Mouse (Mus musculus) stomach, embryonic 16.5 days (tissue): ENCODE results near the gene Zfp787. TPM values are rescaled to one million over a fixed set of nuclear protein-coding genes. Genes with fewer than 3 reads are reported as not detected.
"Not testable (repeated sequence)": the region's sequence is repeated elsewhere in the genome, so short reads cannot be mapped to it uniquely, and the experiment has no call there.

Source experiments
- ATAC-seq: fragments of 200-750 bp; cut with Nextera tagmentation; 2 replicates; pipeline ENCODE4 v1.8.0; 2017; ENCODE audit warnings: moderate number of reproducible peaks, moderate TSS enrichment; ENCODE audit not compliant: insufficient read depth, low FRiP score
- H3K27ac ChIP-seq: fragments of 300-500 bp; sonication (generic); 2 replicates; pipeline ENCODE4 v1.5.1; 2014; ENCODE audit warnings: low read length
- H3K27me3 ChIP-seq: fragments of 300-500 bp; sonication (generic); 2 replicates; pipeline ENCODE4 v1.6.1; 2014; ENCODE audit warnings: low read length, control low read depth, mixed read lengths; ENCODE audit not compliant: control insufficient read depth, insufficient read depth
- H3K36me3 ChIP-seq: fragments of 300-500 bp; sonication (generic); 2 replicates; pipeline ENCODE4 v1.6.1; 2014; ENCODE audit warnings: low read length; ENCODE audit not compliant: control insufficient read depth, insufficient read depth
- H3K4me1 ChIP-seq: fragments of 300-500 bp; sonication (generic); 2 replicates; pipeline ENCODE4 v1.6.1; 2014; ENCODE audit warnings: low read length, control low read depth, mixed read lengths; ENCODE audit not compliant: control insufficient read depth, insufficient read depth
- H3K4me2 ChIP-seq: fragments of 300-500 bp; sonication (generic); 2 replicates; pipeline ENCODE4 v1.6.1; 2014; ENCODE audit warnings: low read depth, low read length, mixed read lengths
- H3K4me3 ChIP-seq: fragments of 300-500 bp; sonication (generic); replicated peaks from 2 replicates; pipeline ENCODE4 v1.5.1; 2014; ENCODE audit warnings: mild to moderate bottlenecking, low read length
- H3K9ac ChIP-seq: fragments of 300-500 bp; sonication (generic); 2 replicates; pipeline ENCODE4 v1.6.1; 2014; ENCODE audit warnings: low read length
- H3K9me3 ChIP-seq: fragments of 300-500 bp; sonication (generic); replicated peaks from 2 replicates; pipeline ENCODE4 v1.6.1; 2016; ENCODE audit warnings: low read length, control low read depth; ENCODE audit not compliant: control insufficient read depth
- WGBS: fragments of 180-500 bp; shearing (Covaris S2); extraction: QIAGEN DNeasy Blood & Tissue Kit; methylation state at CpG from one replicate; pipeline ENCODE4 v1.1.7; 2014; 5-methylcytosine and 5-hydroxymethylcytosine counted together
- polyA plus RNA-seq: library from polyadenylated mRNA; unstranded; fragments of >200 nt; fragmentation: Nextera tagmentation; extraction: Ambion mirVana; gene quantifications from 2 replicates; pipeline ENCODE4 v1.2.1, GENCODE M21; 2015

Zfp787 gene
- polyA plus RNA-seq, 1 experiment from 2014 or later, result 22.0 TPM

DNA sequence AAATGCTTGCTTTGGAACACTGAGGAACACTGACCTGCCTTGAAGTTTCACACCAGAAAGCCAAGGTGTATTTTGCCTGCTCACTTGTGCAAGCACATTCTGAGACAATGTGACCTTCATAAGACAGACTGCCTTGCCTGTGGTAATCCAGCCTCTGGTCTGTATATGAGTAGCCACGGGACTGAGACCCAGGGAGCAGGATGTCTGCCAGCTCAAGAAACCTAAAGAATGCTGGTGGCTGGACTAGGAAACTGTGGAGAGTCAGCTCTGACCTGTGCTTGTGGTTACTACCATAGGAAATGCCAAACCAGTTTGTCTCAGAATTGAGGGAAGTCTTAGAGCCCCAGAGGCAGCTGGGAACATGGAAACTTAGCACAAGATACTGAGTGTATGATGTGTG lies 29.6 kb upstream of the Zfp787 start:
- H3K9me3 ChIP-seq, result no peaks in the 10 kb centered on the region
- H3K36me3 ChIP-seq, result peaks cover 34% of the 10 kb centered on the region
- no peaks in the 10 kb centered on the region for H3K27me3 ChIP-seq
- H3K4me1 ChIP-seq, result no peaks in the 10 kb centered on the region
- no peak overlapping the region for H3K4me3 ChIP-seq
- no peak overlapping the region for H3K27ac ChIP-seq
- WGBS, result 100% methylated on average over 1 of the region's 1 CpGs
- H3K9ac ChIP-seq, result no peak overlapping the region
- ATAC-seq, result no peak
- H3K4me2 ChIP-seq, result no peak overlapping the region

DNA sequence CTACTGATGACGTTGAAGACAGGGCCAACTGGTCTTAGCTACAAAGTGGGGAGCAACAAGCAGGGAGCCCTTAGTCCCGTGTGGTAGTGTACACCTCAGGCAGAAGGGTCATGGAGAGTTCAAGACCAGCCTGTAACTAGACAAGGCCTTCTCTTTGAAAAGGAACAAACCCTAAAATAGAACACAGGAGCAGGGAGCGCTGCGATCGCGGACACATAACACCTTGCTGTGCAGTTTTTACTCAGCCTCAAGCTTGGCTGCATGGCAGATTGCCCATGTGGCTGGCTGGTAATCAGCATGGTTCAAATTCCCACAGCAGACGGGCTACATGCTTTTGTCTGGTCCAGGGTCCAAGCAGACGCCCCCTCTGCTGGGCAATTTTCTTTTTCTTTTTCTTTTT lies 28.7 kb upstream of the Zfp787 start:
- H3K9me3 ChIP-seq, result no peaks in the 10 kb centered on the region
- H3K27me3 ChIP-seq, result no peaks in the 10 kb centered on the region
- no peak overlapping the region for H3K9ac ChIP-seq
- 82% methylated on average over 8 of the region's 8 CpGs for WGBS
- no peak overlapping the region for H3K4me3 ChIP-seq
- H3K36me3 ChIP-seq, result peaks cover 30% of the 10 kb centered on the region
- H3K4me1 ChIP-seq, result no peaks in the 10 kb centered on the region
- no peak overlapping the region for H3K4me2 ChIP-seq
- H3K27ac ChIP-seq, result no peak overlapping the region
- ATAC-seq, result no peak

- Histone ChIP-seq H3K27ac (no peak overlapping the region), H3K4me1 (no peaks in the 10 kb centered on the region), H3K9ac (no peak overlapping the region), H3K4me2 (no peak overlapping the region), H3K9me3 (no peaks in the 10 kb centered on the region), H3K27me3 (no peaks in the 10 kb centered on the region), H3K4me3 (no peak overlapping the region), H3K36me3 (peaks cover 22% of the 10 kb centered on the region)
- WGBS, result 91% methylated on average over 19 of the region's 19 CpGs
- no peak for ATAC-seq
These were observed 28.0 kb upstream of the Zfp787 start for GRCm38 (mm10) chr7:6183802-6184201.

GRCm38 (mm10) chr7:6182882-6183281 lies 27.1 kb upstream of the Zfp787 start:
- Histone ChIP-seq H3K4me1 (no peaks in the 10 kb centered on the region), H3K9me3 (no peaks in the 10 kb centered on the region), H3K4me2 (no peak overlapping the region), H3K4me3 (no peak overlapping the region), H3K36me3 (peaks cover 14% of the 10 kb centered on the region), H3K9ac (no peak overlapping the region), H3K27ac (no peak overlapping the region), H3K27me3 (no peaks in the 10 kb centered on the region)
- ATAC-seq, result no peak

GRCm38 (mm10) chr7:6179013-6179412 lies 23.2 kb upstream of the Zfp787 start:
- Histone ChIP-seq H3K4me2 (no peak overlapping the region), H3K4me1 (no peaks in the 10 kb centered on the region), H3K27me3 (no peaks in the 10 kb centered on the region), H3K27ac (no peak overlapping the region), H3K4me3 (no peak overlapping the region), H3K36me3 (0 out of 2 replicates have a peak, but pooled peaks cover 1% of the 10 kb centered on the region), H3K9me3 (no peaks in the 10 kb centered on the region), H3K9ac (no peak overlapping the region)
- ATAC-seq, result no peak

DNA sequence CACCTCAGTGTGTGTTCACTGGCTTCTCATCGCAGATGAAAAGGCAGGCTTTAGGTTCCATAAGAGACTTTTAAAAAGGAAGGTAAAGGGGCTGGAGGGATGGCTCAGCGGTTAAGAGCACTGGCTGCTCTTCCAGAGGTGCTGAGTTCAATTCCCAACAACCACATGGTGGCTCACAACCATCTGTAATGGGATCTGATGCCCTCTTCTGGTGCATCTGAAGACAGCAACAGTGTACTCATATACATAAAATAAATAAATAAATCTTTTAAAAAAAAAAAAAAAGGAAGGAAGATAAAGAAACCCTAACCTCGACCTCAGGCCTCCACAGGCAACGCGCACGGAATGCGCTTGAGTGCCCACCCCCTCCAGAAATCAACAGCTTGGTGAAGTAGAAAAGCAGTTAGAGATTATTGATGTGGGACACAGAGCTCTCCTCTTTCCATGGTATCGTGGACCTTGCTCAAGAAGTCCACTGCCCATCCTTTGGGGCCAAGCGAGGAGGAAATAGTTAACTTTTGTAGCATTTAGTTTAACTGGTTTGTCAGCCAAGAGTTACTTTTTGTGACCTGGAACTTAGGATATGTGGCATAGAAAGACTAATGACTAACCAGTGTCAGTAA lies 18.7 kb upstream of the Zfp787 start:
- H3K4me1 ChIP-seq, H3K27me3 ChIP-seq, H3K9me3 ChIP-seq, ATAC-seq, H3K4me2 ChIP-seq, H3K27ac ChIP-seq, H3K4me3 ChIP-seq, H3K9ac ChIP-seq, H3K36me3 ChIP-seq: not testable (repeated sequence)
- WGBS, result 78% methylated on average over 9 of the region's 9 CpGs

DNA sequence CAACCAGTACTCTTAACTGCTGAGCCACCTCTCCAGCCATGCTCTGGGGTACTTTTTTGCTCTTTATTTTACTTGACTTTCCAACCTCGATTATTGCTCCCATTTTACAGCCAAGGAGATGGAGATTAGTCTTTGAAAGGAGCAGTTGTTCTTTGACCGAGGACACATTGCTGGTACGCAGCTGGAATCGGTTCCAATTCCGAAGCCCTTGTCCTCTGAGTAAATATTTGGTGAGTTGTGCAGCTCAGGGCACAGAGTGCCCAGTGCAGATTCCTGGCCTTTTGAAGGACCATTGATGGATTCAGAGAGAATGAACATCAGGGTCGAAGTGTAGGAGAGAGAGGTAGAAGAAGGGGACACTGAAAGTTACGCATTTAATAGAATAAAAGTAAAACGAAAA lies 18.1 kb upstream of the Zfp787 start:
- no peak overlapping the region for H3K9ac ChIP-seq
- no peaks in the 10 kb centered on the region for H3K36me3 ChIP-seq
- peaks cover 7% of the 10 kb centered on the region; the same call in 1 of the 2 replicates for H3K4me1 ChIP-seq
- no peaks in the 10 kb centered on the region for H3K9me3 ChIP-seq
- 67% methylated on average over 8 of the region's 8 CpGs for WGBS
- H3K27me3 ChIP-seq, result no peaks in the 10 kb centered on the region
- no peak overlapping the region for H3K4me3 ChIP-seq
- no peak for ATAC-seq
- H3K27ac ChIP-seq, result no peak overlapping the region
- H3K4me2 ChIP-seq, result no peak overlapping the region

DNA sequence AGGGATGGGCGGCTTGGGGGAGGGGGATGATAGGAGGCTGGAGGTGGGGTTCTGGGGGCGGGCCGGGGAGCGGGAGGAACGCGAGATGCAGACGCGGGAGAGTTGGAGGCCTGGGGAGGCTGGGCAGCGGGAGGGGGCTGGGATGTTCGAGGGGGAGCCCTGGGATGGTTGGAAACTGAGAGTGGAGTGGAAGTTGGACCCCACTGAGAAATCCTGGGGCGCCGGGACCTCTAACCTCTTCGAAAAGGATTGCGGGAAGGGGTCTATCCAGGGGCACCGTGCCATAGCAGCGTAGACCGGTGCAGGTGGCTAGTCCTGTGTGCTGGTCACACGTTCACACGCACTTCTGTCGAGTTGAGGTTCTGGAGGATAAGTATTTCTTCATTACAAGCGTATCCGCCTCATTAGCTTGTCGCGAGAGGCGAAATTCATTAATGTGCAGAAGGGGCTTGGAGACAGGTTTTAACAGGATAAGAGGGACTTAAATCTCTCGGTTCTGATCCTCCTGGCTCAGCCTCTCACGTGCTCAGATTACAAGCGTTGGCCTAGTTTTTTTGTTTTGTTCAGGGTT lies 17.0 kb upstream of the Zfp787 start:
- ATAC-seq, result no peak; the same call in 1 of the 2 replicates
- WGBS, result under 1% methylated on average over 28 of the region's 28 CpGs
- Histone ChIP-seq H3K9me3 (no peaks in the 10 kb centered on the region), H3K9ac (peak overlapping the region; percentile 86), H3K4me2 (peak overlapping the region; percentile 83), H3K27me3 (no peaks in the 10 kb centered on the region), H3K4me3 (peak overlapping the region; percentile 81), H3K4me1 (peaks cover 7% of the 10 kb centered on the region; the same call in 1 of the 2 replicates), H3K27ac (peak overlapping the region; percentile 62), H3K36me3 (no peaks in the 10 kb centered on the region)

GRCm38 (mm10) chr7:6172006-6172649 lies 16.3 kb upstream of the Zfp787 start, which contains the start of gene Zfp444:
Gene Zfp444 (plus strand): TSS chr7:6172226.
- peak; percentile 97 for ATAC-seq

More at GRCm38 (mm10) chr7:6172006-6172649, 16.3 kb upstream of the Zfp787 start, which contains the start of gene Zfp444:
- H3K27ac ChIP-seq, result peak within 1 kb of the TSS; percentile 82
- H3K27me3 ChIP-seq, result no peaks in the 10 kb centered on the region
- H3K4me3 ChIP-seq, result peak within 1 kb of the TSS; percentile 81
- peak within 1 kb of the TSS; percentile 86 for H3K9ac ChIP-seq
- no peaks in the 10 kb centered on the region for H3K9me3 ChIP-seq
- under 1% methylated on average over 37 of the region's 37 CpGs for WGBS
- H3K36me3 ChIP-seq, result no peaks in the 10 kb centered on the region
- peaks cover 7% of the 10 kb centered on the region; the same call in 1 of the 2 replicates for H3K4me1 ChIP-seq
- peak within 1 kb of the TSS; percentile 83 for H3K4me2 ChIP-seq
